Mouse (Mus musculus): ENCODE results near the gene Tmsb15b1. TPM values are rescaled to one million over a fixed set of nuclear protein-coding genes. Genes with fewer than 3 reads are reported as not detected.

The Tmsb15b1 gene
- 36.9 and 38.8 TPM in 2 replicates for polyA plus RNA-seq (2016; fragmentation: Nextera tagmentation; extraction: Ambion mirVana)

GRCm38 (mm10) chrX:136976424-136977084 is at the start of gene Tmsb15b1, which contains the start of gene Tmsb15l:
Gene Tmsb15b1, minus strand, starts transcription at chrX:136976874.
Gene Tmsb15l, minus strand, starts transcription at chrX:136976869.
- Histone ChIP-seq H3K9me3 (no peaks in the 10 kb centered on the region), H3K4me1 (replicated peaks) (no peaks in the 10 kb centered on the region), H3K27me3 (no peaks in the 10 kb centered on the region), H3K4me3 (replicated peaks) (peak within 1 kb of the TSS; percentile 44), H3K9ac (replicated peaks) (peak within 1 kb of the TSS; percentile 58), H3K36me3 (no peaks in the 10 kb centered on the region), H3K4me2 (peak within 1 kb of the TSS; percentile 55), H3K27ac (no peak within 1 kb of the TSS)
- 34% methylated on average over 15 of the region's 15 CpGs for WGBS
- ATAC-seq (ENCODE audit: insufficient number of reproducible peaks, insufficient read depth, low FRiP score, low TSS enrichment, low read depth) = peak; percentile 100

- Histone ChIP-seq H3K4me3 (replicated peaks) (no peak overlapping the region), H3K9ac (replicated peaks) (no peak overlapping the region), H3K4me1 (replicated peaks) (no peaks in the 10 kb centered on the region), H3K27ac (no peak overlapping the region), H3K9me3 (no peaks in the 10 kb centered on the region), H3K4me2 (no peak overlapping the region), H3K36me3 (no peaks in the 10 kb centered on the region), H3K27me3 (no peaks in the 10 kb centered on the region)
- 15% methylated on average over 1 of the region's 1 CpGs for WGBS
- ATAC-seq (ENCODE audit: insufficient number of reproducible peaks, insufficient read depth, low FRiP score, low TSS enrichment, low read depth) = no peak
These were observed 42.6 kb upstream of the Tmsb15b1 start for GRCm38 (mm10) chrX:137019310-137019709.

- Histone ChIP-seq H3K27ac (no peak overlapping the region), H3K9me3 (no peaks in the 10 kb centered on the region), H3K27me3 (no peaks in the 10 kb centered on the region), H3K36me3 (no peaks in the 10 kb centered on the region), H3K9ac (replicated peaks) (no peak overlapping the region), H3K4me1 (replicated peaks) (no peaks in the 10 kb centered on the region), H3K4me3 (replicated peaks) (no peak overlapping the region), H3K4me2 (no peak overlapping the region)
- 31% methylated on average over 1 of the region's 1 CpGs for WGBS
- no peak for ATAC-seq (ENCODE audit: insufficient number of reproducible peaks, insufficient read depth, low FRiP score, low TSS enrichment, low read depth)
These were observed 41.0 kb upstream of the Tmsb15b1 start for GRCm38 (mm10) chrX:137017668-137018067.

DNA sequence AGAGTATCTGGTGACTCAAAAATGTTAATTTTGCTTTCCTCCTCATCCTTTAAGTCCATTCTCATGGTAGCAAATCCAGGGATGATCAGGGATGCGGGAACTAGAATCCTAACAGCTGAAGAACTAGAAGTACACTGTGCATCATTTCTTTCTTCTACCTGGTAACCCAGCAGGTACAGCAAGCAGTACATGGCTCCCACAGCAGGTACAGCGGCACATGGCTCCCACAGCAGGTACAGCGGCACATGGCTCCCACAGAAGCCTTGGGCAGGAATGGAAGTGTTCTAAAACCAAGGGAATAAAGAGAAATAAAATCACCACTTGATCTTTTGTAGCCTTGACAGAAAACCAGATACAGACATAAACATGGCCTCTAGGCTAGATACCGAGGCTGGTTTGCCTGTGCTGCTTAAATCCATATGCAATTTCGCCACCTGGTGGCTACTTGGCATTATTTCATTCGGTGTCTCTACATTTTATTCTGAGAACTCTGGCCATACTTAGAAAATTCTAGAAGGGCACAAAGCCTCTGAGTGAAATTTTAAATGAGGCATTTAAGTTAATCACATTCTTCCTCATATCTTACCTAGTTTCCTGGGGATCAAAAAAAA is 38.5 kb upstream of the Tmsb15b1 start:
- Histone ChIP-seq H3K4me1 (replicated peaks) (no peaks in the 10 kb centered on the region), H3K9ac (replicated peaks) (no peak overlapping the region), H3K4me2 (no peak overlapping the region), H3K4me3 (replicated peaks) (no peak overlapping the region), H3K27me3 (no peaks in the 10 kb centered on the region), H3K9me3 (no peaks in the 10 kb centered on the region), H3K36me3 (peaks cover 3% of the 10 kb centered on the region; the same call in 1 of the 2 replicates), H3K27ac (no peak overlapping the region)
- 51% methylated on average over 6 of the region's 6 CpGs for WGBS
- no peak for ATAC-seq (ENCODE audit: insufficient number of reproducible peaks, insufficient read depth, low FRiP score, low TSS enrichment, low read depth)

DNA sequence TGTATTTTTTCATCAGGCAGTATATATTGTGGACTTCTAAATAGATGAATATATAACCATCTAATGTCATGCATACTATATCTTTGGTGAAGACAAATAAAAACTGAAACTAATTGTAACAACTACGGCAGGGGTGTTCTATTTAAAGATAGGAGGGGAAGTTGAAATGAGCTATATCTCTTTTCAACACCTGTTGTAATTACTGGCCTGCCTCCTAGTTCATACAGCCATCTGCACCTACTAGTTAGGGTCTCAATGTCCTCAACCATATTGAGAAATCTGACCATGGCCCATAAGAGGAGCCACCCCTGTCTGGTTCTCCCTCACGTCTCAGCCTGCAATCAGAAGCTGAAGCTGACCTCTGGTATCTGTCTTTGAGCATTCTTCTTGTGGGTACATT is 19.6 kb upstream of the Tmsb15b1 start:
- Histone ChIP-seq H3K27me3 (peaks cover 43% of the 10 kb centered on the region), H3K9me3 (no peaks in the 10 kb centered on the region)
- 90% methylated on average over 2 of the region's 2 CpGs for WGBS

DNA sequence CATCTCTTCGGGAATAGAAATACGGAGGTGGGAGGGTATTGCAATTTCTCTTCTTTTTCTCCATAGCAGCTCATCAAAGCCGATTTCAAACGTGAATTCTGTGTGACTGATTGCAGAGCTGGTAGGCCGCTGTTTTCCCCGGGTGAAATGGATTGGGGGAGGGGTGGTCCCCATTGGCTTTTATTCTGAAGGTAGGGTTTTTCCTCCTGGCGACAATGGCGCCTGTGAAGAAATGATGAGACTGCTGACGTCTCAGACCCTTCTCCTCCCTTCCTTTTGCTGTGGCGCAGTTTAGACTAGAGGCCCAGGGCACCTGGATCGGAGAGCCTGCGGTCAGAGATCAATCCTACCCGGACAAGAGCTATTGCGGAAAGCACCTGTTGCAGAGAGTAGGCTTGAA is 17.0 kb upstream of the Tmsb15b1 start:
- no peak for ATAC-seq (ENCODE audit: insufficient number of reproducible peaks, insufficient read depth, low FRiP score, low TSS enrichment, low read depth)
- 28% methylated on average over 14 of the region's 14 CpGs for WGBS
- peaks cover 49% of the 10 kb centered on the region for H3K27me3 ChIP-seq

More for the DNA sequence above, 19.6 kb upstream of the Tmsb15b1 start:
- H3K9ac ChIP-seq (replicated peaks) = no peak overlapping the region
- H3K4me3 ChIP-seq (replicated peaks) = no peak overlapping the region
- no peaks in the 10 kb centered on the region for H3K4me1 ChIP-seq (replicated peaks)
- no peak overlapping the region for H3K27ac ChIP-seq
- no peak for ATAC-seq (ENCODE audit: insufficient number of reproducible peaks, insufficient read depth, low FRiP score, low TSS enrichment, low read depth)
- no peaks in the 10 kb centered on the region; the same call in 1 of the 2 replicates for H3K36me3 ChIP-seq
- H3K4me2 ChIP-seq = no peak overlapping the region

DNA sequence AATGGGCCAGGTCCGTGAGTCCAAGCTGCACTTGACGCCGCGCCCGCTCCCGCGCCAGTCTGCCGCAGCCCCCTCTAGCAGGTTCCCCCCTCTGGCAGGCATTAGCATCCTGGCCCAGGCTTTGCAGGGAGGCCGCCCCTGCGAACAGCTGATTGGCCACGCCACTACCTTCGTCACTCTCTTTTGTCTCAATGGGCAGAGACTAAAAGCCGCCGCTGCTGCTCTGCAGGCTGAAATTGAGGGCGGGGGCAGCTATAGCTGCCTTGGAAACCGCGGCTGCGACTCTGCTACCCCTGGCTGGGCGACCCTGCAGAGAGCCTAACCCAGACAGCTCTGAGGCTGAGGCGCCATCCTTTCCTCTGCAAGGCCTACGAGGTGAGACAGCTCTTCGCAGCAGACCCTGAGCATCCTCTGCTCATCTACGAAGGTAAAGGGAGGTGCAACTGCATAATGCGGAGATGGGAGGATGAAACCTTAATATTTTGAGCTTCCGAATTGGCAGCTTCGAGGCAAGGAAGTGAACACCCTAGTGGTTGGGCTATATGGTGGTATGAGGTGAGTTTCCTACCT is 16.4 kb upstream of the Tmsb15b1 start, which contains the start of gene Zcchc18:
TSS of gene Zcchc18 (plus strand) at position 178 of the 570 bp plus-strand sequence.
- Histone ChIP-seq H3K36me3 (no peaks in the 10 kb centered on the region), H3K4me2 (peak within 1 kb of the TSS; percentile 60), H3K4me3 (replicated peaks) (peak within 1 kb of the TSS; percentile 45), H3K9me3 (no peaks in the 10 kb centered on the region), H3K4me1 (replicated peaks) (no peaks in the 10 kb centered on the region), H3K27ac (peak within 1 kb of the TSS; percentile 35; the same call in 1 of the 2 replicates), H3K9ac (replicated peaks) (peak within 1 kb of the TSS; percentile 53), H3K27me3 (peaks cover 49% of the 10 kb centered on the region)
- peak; percentile 97 for ATAC-seq (ENCODE audit: insufficient number of reproducible peaks, insufficient read depth, low FRiP score, low TSS enrichment, low read depth)
- WGBS = 20% methylated on average over 26 of the region's 26 CpGs

More for the DNA sequence above, 17.0 kb upstream of the Tmsb15b1 start:
- peak overlapping the region; percentile 45 for H3K4me3 ChIP-seq (replicated peaks)
- peak overlapping the region; percentile 60 for H3K4me2 ChIP-seq
- peak overlapping the region; percentile 53; the same call in 1 of the 2 replicates for H3K9ac ChIP-seq (replicated peaks)
- H3K4me1 ChIP-seq (replicated peaks) = no peaks in the 10 kb centered on the region
- H3K9me3 ChIP-seq = no peaks in the 10 kb centered on the region
- H3K27ac ChIP-seq = no peak overlapping the region
- no peaks in the 10 kb centered on the region for H3K36me3 ChIP-seq

GRCm38 (mm10) chrX:136992191-136992965 is 15.7 kb upstream of the Tmsb15b1 start:
- Histone ChIP-seq H3K4me2 (peak overlapping the region; percentile 60), H3K9ac (replicated peaks) (peak overlapping the region; percentile 31; the same call in 1 of the 2 replicates), H3K27ac (no peak overlapping the region), H3K4me1 (replicated peaks) (no peaks in the 10 kb centered on the region), H3K9me3 (no peaks in the 10 kb centered on the region), H3K27me3 (peaks cover 49% of the 10 kb centered on the region), H3K4me3 (replicated peaks) (peak overlapping the region; percentile 45), H3K36me3 (no peaks in the 10 kb centered on the region)
- 0 out of 2 replicates have a peak, but pooled peaks have one; percentile 35 for ATAC-seq (ENCODE audit: insufficient number of reproducible peaks, insufficient read depth, low FRiP score, low TSS enrichment, low read depth)
- WGBS = 23% methylated on average over 19 of the region's 19 CpGs

GRCm38 (mm10) chrX:136991274-136991673 is 14.6 kb upstream of the Tmsb15b1 start:
- peaks cover 49% of the 10 kb centered on the region for H3K27me3 ChIP-seq
- no peaks in the 10 kb centered on the region for H3K9me3 ChIP-seq
- H3K9ac ChIP-seq (replicated peaks) = no peak overlapping the region
- 48% methylated on average over 2 of the region's 2 CpGs for WGBS
- no peak for ATAC-seq (ENCODE audit: insufficient number of reproducible peaks, insufficient read depth, low FRiP score, low TSS enrichment, low read depth)
- H3K4me3 ChIP-seq (replicated peaks) = no peak overlapping the region
- H3K4me1 ChIP-seq (replicated peaks) = no peaks in the 10 kb centered on the region
- H3K36me3 ChIP-seq = no peaks in the 10 kb centered on the region
- H3K4me2 ChIP-seq = no peak overlapping the region
- no peak overlapping the region for H3K27ac ChIP-seq

GRCm38 (mm10) chrX:136986039-136986438 is 9.4 kb upstream of the Tmsb15b1 start:
- Histone ChIP-seq H3K4me2 (no peak overlapping the region), H3K9ac (replicated peaks) (no peak overlapping the region), H3K9me3 (no peaks in the 10 kb centered on the region), H3K4me1 (replicated peaks) (no peaks in the 10 kb centered on the region), H3K27me3 (peaks cover 7% of the 10 kb centered on the region), H3K27ac (no peak overlapping the region), H3K36me3 (no peaks in the 10 kb centered on the region), H3K4me3 (replicated peaks) (no peak overlapping the region)
- no peak for ATAC-seq (ENCODE audit: insufficient number of reproducible peaks, insufficient read depth, low FRiP score, low TSS enrichment, low read depth)

GRCm38 (mm10) chrX:136978616-136979015 is 1.9 kb upstream of the Tmsb15b1 start:
- no peak overlapping the region for H3K4me2 ChIP-seq

More at GRCm38 (mm10) chrX:136978616-136979015, 1.9 kb upstream of the Tmsb15b1 start:
- Histone ChIP-seq H3K4me3 (replicated peaks) (no peak overlapping the region), H3K4me1 (replicated peaks) (no peaks in the 10 kb centered on the region), H3K9me3 (no peaks in the 10 kb centered on the region), H3K27ac (no peak overlapping the region), H3K27me3 (no peaks in the 10 kb centered on the region), H3K36me3 (no peaks in the 10 kb centered on the region), H3K9ac (replicated peaks) (no peak overlapping the region)
- ATAC-seq (ENCODE audit: insufficient number of reproducible peaks, insufficient read depth, low FRiP score, low TSS enrichment, low read depth) = no peak
